Mouse (Mus musculus): ENCODE results near the gene Tmem178. TPM values are rescaled to one million over a fixed set of nuclear protein-coding genes. Genes with fewer than 3 reads are reported as not detected.

The Tmem178 gene
- total and polyA plus RNA-seq, 3 experiments, result not detected

GRCm38 (mm10) chr17:80927151-80927550 lies 17.3 kb upstream of the Tmem178 start:
- Histone ChIP-seq H3K27me3 (ENCODE audit: insufficient read depth, low read length) (no peaks in the 10 kb centered on the region), H3K4me3 (ENCODE audit: low read depth, low read length) (no peak overlapping the region), H3K36me3 (replicated peaks) (no peaks in the 10 kb centered on the region), H3K4me1 (ENCODE audit: insufficient read depth, low read depth, low read length) (no peaks in the 10 kb centered on the region), H3K9me3 (replicated peaks) (no peaks in the 10 kb centered on the region)
- no peak for TF ChIP-seq POLR2AphosphoS5 (IDR thresholded peaks at IDR 0.05; ENCODE audit: insufficient replicate concordance, low read depth, low read length)
- TF ChIP-seq CTCF (IDR thresholded peaks at IDR 0.05; ENCODE audit: low read depth, low read length), result no peak
- no peak for TF ChIP-seq TAL1 (conservative IDR thresholded peaks at IDR 0.05; ENCODE audit: low read depth, low read length)
- no peak for TF ChIP-seq GATA1 (IDR thresholded peaks at IDR 0.05; ENCODE audit: borderline replicate concordance, low read length)
- TF ChIP-seq GATA2 (IDR thresholded peaks at IDR 0.05; ENCODE audit: borderline replicate concordance, low read depth, low read length), result no peak
- DNase-seq (ENCODE audit: low spot score), result no peak
- ATAC-seq (ENCODE audit: extremely low read depth, insufficient number of reproducible peaks, low FRiP score, poor library complexity, severe bottlenecking), result no peak

GRCm38 (mm10) chr17:80932716-80933115 lies 11.7 kb upstream of the Tmem178 start:
- TF ChIP-seq POLR2AphosphoS5 (IDR thresholded peaks at IDR 0.05; ENCODE audit: insufficient replicate concordance, low read depth, low read length) (no peak), CTCF (IDR thresholded peaks at IDR 0.05; ENCODE audit: low read depth, low read length) (no peak), TAL1 (conservative IDR thresholded peaks at IDR 0.05; ENCODE audit: low read depth, low read length) (no peak), GATA1 (IDR thresholded peaks at IDR 0.05; ENCODE audit: borderline replicate concordance, low read length) (no peak), GATA2 (IDR thresholded peaks at IDR 0.05; ENCODE audit: borderline replicate concordance, low read depth, low read length) (no peak)
- DNase-seq (ENCODE audit: low spot score) (no peak), ATAC-seq (ENCODE audit: extremely low read depth, insufficient number of reproducible peaks, low FRiP score, poor library complexity, severe bottlenecking) (no peak)
- H3K4me1 ChIP-seq (ENCODE audit: insufficient read depth, low read depth, low read length), result no peaks in the 10 kb centered on the region
- H3K9me3 ChIP-seq (replicated peaks), result peaks cover 5% of the 10 kb centered on the region
- no peak overlapping the region for H3K4me3 ChIP-seq (ENCODE audit: low read depth, low read length)
- H3K36me3 ChIP-seq (replicated peaks), result no peaks in the 10 kb centered on the region
- no peaks in the 10 kb centered on the region for H3K27me3 ChIP-seq (ENCODE audit: insufficient read depth, low read length)

DNA sequence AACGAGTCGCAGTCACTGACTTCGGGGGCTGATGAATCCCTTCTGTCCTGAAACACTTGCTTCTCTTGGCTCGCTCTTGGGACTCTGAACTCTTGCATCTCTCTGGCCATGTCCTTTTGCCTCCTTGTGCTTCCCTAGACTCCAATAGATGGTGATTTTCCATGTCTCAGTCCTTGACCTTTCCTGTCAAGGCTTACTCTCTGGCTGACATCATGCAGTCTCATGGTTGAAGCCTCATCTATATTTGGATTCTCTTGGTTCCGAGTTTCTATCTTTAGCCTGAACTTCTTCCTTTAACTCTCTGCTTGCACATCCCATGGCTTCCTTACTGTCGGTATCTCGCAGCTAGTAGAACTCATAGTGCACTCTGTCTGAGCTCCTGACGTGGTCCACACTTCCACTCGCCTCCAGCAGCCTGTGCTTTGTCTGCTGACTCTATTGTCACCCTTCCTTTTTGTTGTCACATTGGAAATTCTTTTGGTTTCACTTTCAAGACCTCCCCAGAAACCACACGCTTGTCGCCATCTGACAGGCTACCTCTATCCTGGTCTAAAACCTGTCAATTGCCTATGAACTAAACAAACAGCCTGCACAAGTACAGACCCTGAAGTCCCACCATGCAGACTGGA lies 10.9 kb upstream of the Tmem178 start:
- TF ChIP-seq POLR2AphosphoS5 (IDR thresholded peaks at IDR 0.05; ENCODE audit: insufficient replicate concordance, low read depth, low read length) (no peak), GATA1 (IDR thresholded peaks at IDR 0.05; ENCODE audit: borderline replicate concordance, low read length) (no peak), CTCF (IDR thresholded peaks at IDR 0.05; ENCODE audit: low read depth, low read length) (no peak), GATA2 (IDR thresholded peaks at IDR 0.05; ENCODE audit: borderline replicate concordance, low read depth, low read length) (no peak), TAL1 (conservative IDR thresholded peaks at IDR 0.05; ENCODE audit: low read depth, low read length) (no peak)
- H3K27me3 ChIP-seq (ENCODE audit: insufficient read depth, low read length), result no peaks in the 10 kb centered on the region

DNA sequence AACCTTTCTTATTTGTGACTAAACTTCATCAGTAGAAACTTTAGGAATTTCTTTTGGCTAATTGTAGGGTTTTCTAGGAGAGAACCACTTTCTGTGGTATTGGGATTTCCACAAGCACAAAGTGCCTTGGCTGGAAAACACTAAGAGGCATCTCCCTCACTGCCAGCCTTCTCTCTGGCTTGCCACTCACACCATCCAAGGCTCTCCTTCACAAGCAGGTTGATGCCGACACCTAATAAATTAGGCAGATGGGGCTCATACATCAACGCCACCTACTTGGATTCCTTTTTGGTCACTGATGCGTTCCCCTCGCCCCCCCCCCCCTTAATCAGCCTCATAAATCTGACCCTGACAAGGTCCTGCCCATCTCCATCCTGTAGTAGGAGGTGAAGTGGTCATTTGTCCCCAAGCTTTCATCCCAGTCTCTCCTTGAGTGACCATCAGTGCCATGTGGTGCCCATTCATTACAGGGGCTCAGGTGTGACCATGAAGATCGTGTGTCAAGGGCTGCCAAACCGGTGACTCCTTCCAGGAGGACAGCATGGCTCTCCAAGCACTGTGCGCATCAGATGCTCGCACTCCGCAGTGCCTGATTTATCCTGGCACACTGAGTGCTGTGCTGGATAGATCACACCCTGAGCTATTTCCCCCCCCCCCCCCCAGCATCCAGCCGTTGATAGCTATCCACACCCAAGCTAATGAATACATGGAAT lies 8.5 kb upstream of the Tmem178 start:
- Histone ChIP-seq H3K9me3 (replicated peaks) (peaks cover 7% of the 10 kb centered on the region), H3K27me3 (ENCODE audit: insufficient read depth, low read length) (no peaks in the 10 kb centered on the region), H3K4me1 (ENCODE audit: insufficient read depth, low read depth, low read length) (no peaks in the 10 kb centered on the region), H3K4me3 (ENCODE audit: low read depth, low read length) (no peak overlapping the region), H3K36me3 (replicated peaks) (no peaks in the 10 kb centered on the region)
- no peak for TF ChIP-seq GATA1 (IDR thresholded peaks at IDR 0.05; ENCODE audit: borderline replicate concordance, low read length)
- TF ChIP-seq GATA2 (IDR thresholded peaks at IDR 0.05; ENCODE audit: borderline replicate concordance, low read depth, low read length), result no peak
- TF ChIP-seq TAL1 (conservative IDR thresholded peaks at IDR 0.05; ENCODE audit: low read depth, low read length), result no peak
- TF ChIP-seq CTCF (IDR thresholded peaks at IDR 0.05; ENCODE audit: low read depth, low read length), result no peak
- TF ChIP-seq POLR2AphosphoS5 (IDR thresholded peaks at IDR 0.05; ENCODE audit: insufficient replicate concordance, low read depth, low read length), result no peak
- DNase-seq (ENCODE audit: low spot score) (no peak), ATAC-seq (ENCODE audit: extremely low read depth, insufficient number of reproducible peaks, low FRiP score, poor library complexity, severe bottlenecking) (no peak)

More for the DNA sequence above, 10.9 kb upstream of the Tmem178 start:
- no peak for DNase-seq (ENCODE audit: low spot score)
- Histone ChIP-seq H3K9me3 (replicated peaks) (peaks cover 5% of the 10 kb centered on the region), H3K4me1 (ENCODE audit: insufficient read depth, low read depth, low read length) (no peaks in the 10 kb centered on the region), H3K36me3 (replicated peaks) (no peaks in the 10 kb centered on the region), H3K4me3 (ENCODE audit: low read depth, low read length) (no peak overlapping the region)
- ATAC-seq (ENCODE audit: extremely low read depth, insufficient number of reproducible peaks, low FRiP score, poor library complexity, severe bottlenecking), result no peak

GRCm38 (mm10) chr17:80936521-80936920 lies 7.9 kb upstream of the Tmem178 start:
- no peak for DNase-seq (ENCODE audit: low spot score)
- TF ChIP-seq GATA1 (IDR thresholded peaks at IDR 0.05; ENCODE audit: borderline replicate concordance, low read length) (no peak), CTCF (IDR thresholded peaks at IDR 0.05; ENCODE audit: low read depth, low read length) (no peak), GATA2 (IDR thresholded peaks at IDR 0.05; ENCODE audit: borderline replicate concordance, low read depth, low read length) (no peak), TAL1 (conservative IDR thresholded peaks at IDR 0.05; ENCODE audit: low read depth, low read length) (no peak), POLR2AphosphoS5 (IDR thresholded peaks at IDR 0.05; ENCODE audit: insufficient replicate concordance, low read depth, low read length) (no peak)
- no peak for ATAC-seq (ENCODE audit: extremely low read depth, insufficient number of reproducible peaks, low FRiP score, poor library complexity, severe bottlenecking)
- Histone ChIP-seq H3K4me1 (ENCODE audit: insufficient read depth, low read depth, low read length) (no peaks in the 10 kb centered on the region), H3K4me3 (ENCODE audit: low read depth, low read length) (no peak overlapping the region), H3K9me3 (replicated peaks) (peaks cover 7% of the 10 kb centered on the region), H3K27me3 (ENCODE audit: insufficient read depth, low read length) (no peaks in the 10 kb centered on the region), H3K36me3 (replicated peaks) (no peaks in the 10 kb centered on the region)

- H3K4me3 ChIP-seq (ENCODE audit: low read depth, low read length), result no peak overlapping the region
- no peaks in the 10 kb centered on the region for H3K27me3 ChIP-seq (ENCODE audit: insufficient read depth, low read length)
- no peaks in the 10 kb centered on the region for H3K4me1 ChIP-seq (ENCODE audit: insufficient read depth, low read depth, low read length)
- ATAC-seq (ENCODE audit: extremely low read depth, insufficient number of reproducible peaks, low FRiP score, poor library complexity, severe bottlenecking) (no peak), DNase-seq (ENCODE audit: low spot score) (no peak)
- H3K9me3 ChIP-seq (replicated peaks), result peaks cover 23% of the 10 kb centered on the region
- TF ChIP-seq GATA2 (IDR thresholded peaks at IDR 0.05; ENCODE audit: borderline replicate concordance, low read depth, low read length) (no peak), TAL1 (conservative IDR thresholded peaks at IDR 0.05; ENCODE audit: low read depth, low read length) (no peak), CTCF (IDR thresholded peaks at IDR 0.05; ENCODE audit: low read depth, low read length) (no peak), GATA1 (IDR thresholded peaks at IDR 0.05; ENCODE audit: borderline replicate concordance, low read length) (no peak), POLR2AphosphoS5 (IDR thresholded peaks at IDR 0.05; ENCODE audit: insufficient replicate concordance, low read depth, low read length) (no peak)
- no peaks in the 10 kb centered on the region for H3K36me3 ChIP-seq (replicated peaks)
These were observed 4.6 kb upstream of the Tmem178 start for GRCm38 (mm10) chr17:80939833-80940232.
